Mouse (Mus musculus) embryonic fibroblast, embryonic 13.5 days (primary cell): ENCODE data around the gene Agap1.

Experiments
- CTCF ChIP-seq: IDR thresholded peaks from 2 replicates; pipeline ENCODE4 v1.5.1; 2011; ENCODE audit warnings: mild to moderate bottlenecking, control low read depth, low read length, moderate library complexity, borderline replicate concordance; ENCODE audit not compliant: insufficient read depth
- POLR2A ChIP-seq: IDR thresholded peaks from 2 replicates; pipeline ENCODE4 v1.6.1; 2011; ENCODE audit warnings: low read depth, mild to moderate bottlenecking, control low read depth, low read length, moderate library complexity

DNA sequence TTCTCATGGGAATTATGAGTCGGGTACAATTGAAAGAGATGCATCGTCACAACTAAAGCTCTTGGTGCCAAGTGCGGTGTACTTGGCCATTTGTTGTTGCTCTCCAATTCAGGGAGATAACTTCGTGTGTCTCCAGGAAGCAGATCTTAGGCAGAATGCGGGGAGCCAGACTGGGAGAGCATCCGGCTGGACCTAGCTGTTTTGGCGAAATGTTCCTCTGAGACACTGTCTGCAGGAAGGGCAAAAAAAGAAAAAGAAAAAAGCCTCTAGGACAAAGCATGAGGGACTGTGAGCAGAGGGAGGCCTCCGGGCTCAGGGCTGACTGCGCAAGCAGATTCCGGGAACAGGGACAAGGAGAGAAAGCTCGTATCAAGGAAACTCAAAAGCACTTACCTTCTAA lies 34.0 kb upstream of the Agap1 start:
- TF ChIP-seq CTCF (no peak), POLR2A (no peak)
